Mouse (Mus musculus) MEL (cell line): Measurements from ENCODE around the gene Ubash3b. TPM values are rescaled to one million over a fixed set of nuclear protein-coding genes. Genes with fewer than 3 reads are reported as not detected.

Experiments used
- DNase-seq: peaks from one replicate; pipeline ENCODE4 v3.0.0; 2011; ENCODE audit warnings: low read depth, low spot score
- H3K27ac ChIP-seq: 2 replicates; pipeline ENCODE4 v1.5.1; 2012; ENCODE audit warnings: low read depth, mild to moderate bottlenecking, control low read depth, low read length, moderate library complexity; ENCODE audit not compliant: control insufficient read depth
- H3K27me3 ChIP-seq, 2 experiments: fragments of 150-350 bp in 1 of 2; sonication (generic) in 1 of 2; 2 replicates each; pipeline ENCODE4 v1.6.1; 2012; ENCODE audit warnings: low read length in 2 of 2, mild to moderate bottlenecking in 2 of 2, improper control_type of control experiment in 1 of 2, moderate library complexity in 1 of 2; ENCODE audit not compliant: insufficient read depth in 2 of 2, control insufficient read depth in 1 of 2
- H3K36me3 ChIP-seq, 2 experiments: 2 replicates each; pipeline ENCODE4 v1.6.1; 2012 to 2014; ENCODE audit warnings: low read length in 2 of 2, improper control_type of control experiment in 1 of 2, inconsistent platforms in 1 of 2, mild to moderate bottlenecking in 1 of 2; ENCODE audit not compliant: insufficient read depth in 2 of 2, control insufficient read depth in 1 of 2
- H3K4me1 ChIP-seq, 2 experiments: fragments of 150-350 bp in 1 of 2; sonication (generic) in 1 of 2; 2 replicates each; pipeline ENCODE4 v1.6.1; 2012; ENCODE audit warnings: low read length in 2 of 2, improper control_type of control experiment in 1 of 2, mild to moderate bottlenecking in 1 of 2; ENCODE audit not compliant: insufficient read depth in 2 of 2, control insufficient read depth in 1 of 2
- H3K4me3 ChIP-seq, 2 experiments: fragments of 150-350 bp in 1 of 2; sonication (generic) in 1 of 2; 2 replicates each; pipeline ENCODE4 v1.5.1; 2012; ENCODE audit warnings: low read depth in 2 of 2, low read length in 2 of 2, mild to moderate bottlenecking in 2 of 2, moderate library complexity in 2 of 2, control low read depth in 1 of 2, improper control_type of control experiment in 1 of 2; ENCODE audit not compliant: control insufficient read depth in 1 of 2, insufficient read depth in 1 of 2
- H3K79me2 ChIP-seq: 2 replicates; pipeline ENCODE4 v1.6.1; 2012; ENCODE audit warnings: mild to moderate bottlenecking, low read length, moderate library complexity; ENCODE audit not compliant: control insufficient read depth, poor library complexity, insufficient read depth
- H3K9ac ChIP-seq: 2 replicates; pipeline ENCODE4 v1.6.1; 2012; ENCODE audit warnings: low read depth, mild to moderate bottlenecking, control low read depth, low read length, moderate library complexity; ENCODE audit not compliant: control insufficient read depth, poor library complexity, severe bottlenecking
- H3K9me3 ChIP-seq: fragments of 150-350 bp; sonication (generic); replicated peaks from 2 replicates; pipeline ENCODE4 v1.6.1; 2012; ENCODE audit warnings: mild to moderate bottlenecking, low read length, improper control_type of control experiment, moderate library complexity; ENCODE audit not compliant: insufficient read depth
- CHD1 ChIP-seq: IDR thresholded peaks from 2 replicates; pipeline ENCODE4 v1.6.1; 2012; ENCODE audit warnings: low read depth, mild to moderate bottlenecking, inconsistent platforms, low read length, improper control_type of control experiment
- CHD2 ChIP-seq: IDR thresholded peaks from 2 replicates; pipeline ENCODE4 v1.6.1; 2011; ENCODE audit warnings: low read length, improper control_type of control experiment
- CTCF ChIP-seq, 3 experiments: IDR thresholded peaks in 2 of 3; conservative IDR thresholded peaks in 1 of 3; 2 replicates each; pipeline ENCODE4 v1.5.1; 2011 to 2012; ENCODE audit warnings: low read length in 3 of 3, low read depth in 2 of 3, mild to moderate bottlenecking in 2 of 3, improper control_type of control experiment in 1 of 3, inconsistent platforms in 1 of 3, mixed read lengths in 1 of 3, moderate library complexity in 1 of 3; ENCODE audit not compliant: control insufficient read depth in 1 of 3, insufficient read depth in 1 of 3, poor library complexity in 1 of 3, severe bottlenecking in 1 of 3
- GATA1 ChIP-seq: IDR thresholded peaks from 2 replicates; pipeline ENCODE4 v1.6.1; 2011; ENCODE audit warnings: low read depth, low read length, improper control_type of control experiment
- HCFC1 ChIP-seq: IDR thresholded peaks from 2 replicates; pipeline ENCODE4 v1.6.1; 2012; ENCODE audit warnings: low read depth, mild to moderate bottlenecking, inconsistent platforms, low read length, improper control_type of control experiment, moderate library complexity
- KAT2A ChIP-seq: conservative IDR thresholded peaks from 2 replicates; pipeline ENCODE4 v1.6.1; 2012; ENCODE audit warnings: low read depth, low read length, improper control_type of control experiment, inconsistent platforms
- MAZ ChIP-seq: IDR thresholded peaks from 2 replicates; pipeline ENCODE4 v1.6.1; 2012; ENCODE audit warnings: low read depth, mild to moderate bottlenecking, inconsistent platforms, low read length, improper control_type of control experiment
- MYB ChIP-seq: IDR thresholded peaks from 2 replicates; pipeline ENCODE4 v1.6.1; 2011; ENCODE audit warnings: mild to moderate bottlenecking, low read depth, low read length, improper control_type of control experiment
- MYC ChIP-seq: IDR thresholded peaks from 2 replicates; pipeline ENCODE4 v1.6.1; 2011; ENCODE audit warnings: low read depth, mild to moderate bottlenecking, low read length, improper control_type of control experiment, moderate library complexity
- NRF1 ChIP-seq: IDR thresholded peaks from 2 replicates; pipeline ENCODE4 v1.6.1; 2014; ENCODE audit warnings: low read depth, mild to moderate bottlenecking, inconsistent platforms, low read length, improper control_type of control experiment, moderate library complexity; ENCODE audit not compliant: poor library complexity, insufficient read depth, severe bottlenecking
- POLR2AphosphoS2 ChIP-seq: IDR thresholded peaks from 2 replicates; pipeline ENCODE4 v1.6.1; 2011; ENCODE audit warnings: low read length, improper control_type of control experiment
- POLR2AphosphoS5 ChIP-seq: IDR thresholded peaks from 2 replicates; pipeline ENCODE4 v1.6.1; 2012; ENCODE audit warnings: low read depth, borderline replicate concordance, mild to moderate bottlenecking, inconsistent platforms, low read length, moderate library complexity, mixed read lengths
- SMC3 ChIP-seq: IDR thresholded peaks from 2 replicates; pipeline ENCODE4 v1.6.1; 2011; ENCODE audit warnings: low read depth, low read length, improper control_type of control experiment
- TBP ChIP-seq: IDR thresholded peaks from 2 replicates; pipeline ENCODE4 v1.8.0; 2011; ENCODE audit warnings: low read depth, low read length, improper control_type of control experiment
- TCF12 ChIP-seq: IDR thresholded peaks from 2 replicates; pipeline ENCODE4 v1.6.1; 2014; ENCODE audit warnings: low read depth, mild to moderate bottlenecking, inconsistent platforms, low read length, improper control_type of control experiment, moderate library complexity
- UBTF ChIP-seq: IDR thresholded peaks from 2 replicates; pipeline ENCODE4 v1.6.1; 2012; ENCODE audit warnings: low read depth, mild to moderate bottlenecking, inconsistent platforms, low read length, improper control_type of control experiment, moderate library complexity, borderline replicate concordance; ENCODE audit not compliant: insufficient read depth
- ZC3H11A ChIP-seq: IDR thresholded peaks from 2 replicates; pipeline ENCODE4 v1.6.1; 2012; ENCODE audit warnings: low read depth, mild to moderate bottlenecking, inconsistent platforms, low read length, improper control_type of control experiment
- ZMIZ1 ChIP-seq: IDR thresholded peaks from 2 replicates; pipeline ENCODE4 v1.6.1; 2012; ENCODE audit warnings: low read depth, mild to moderate bottlenecking, inconsistent platforms, low read length, improper control_type of control experiment, moderate library complexity
- polyA plus RNA-seq, 2 experiments: library from polyadenylated mRNA; stranded (reverse) in 1 of 2; unstranded in 1 of 2; fragments of >175 nt in 1 of 2; fragments of >200 nt in 1 of 2; gene quantifications; 2 replicates each; pipeline versions ENCODE4 v1.2.1 to v1.2.4; 2012; ENCODE audit warnings: low replicate concordance in 2 of 2, low read depth in 1 of 2; ENCODE audit not compliant: insufficient read length in 2 of 2, insufficient read depth in 1 of 2, missing spikeins in 1 of 2
- total RNA-seq: library from RNA; depleted of rRNA; stranded (reverse); fragments of 300-350 nt; gene quantifications from 2 replicates; pipeline ENCODE4 v1.2.3, GENCODE M21; 2012

Gene Ubash3b
- total and polyA plus RNA-seq, 3 experiments, result 5.4 to 11.3 TPM; not detected in 1

DNA sequence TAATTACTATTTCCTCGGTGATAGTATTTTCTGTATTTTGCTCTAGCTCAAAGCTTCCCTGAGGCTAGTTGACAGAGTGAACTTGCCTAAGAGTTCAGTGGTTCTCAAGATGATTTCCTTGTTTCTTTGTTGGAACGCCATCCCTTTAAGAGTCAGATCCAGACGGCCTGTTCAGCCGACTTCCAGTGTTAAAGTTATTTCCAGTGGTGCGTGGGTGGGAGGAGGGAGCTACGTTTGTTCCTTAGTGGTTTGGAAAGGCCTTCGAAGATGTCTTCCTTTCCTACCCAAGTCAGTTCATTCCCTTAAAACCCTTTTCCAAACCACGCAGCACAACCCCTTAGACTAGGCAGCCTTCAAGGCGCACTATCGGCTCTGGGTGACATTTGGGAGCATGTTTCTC is 58.9 kb downstream of the Ubash3b start:
- DNase-seq, result no peak
- no peaks in the 10 kb centered on the region for H3K4me1 ChIP-seq
- no peaks in the 10 kb centered on the region; the same call in 1 of the 2 replicates for H3K79me2 ChIP-seq
- H3K36me3 ChIP-seq, result no peaks in the 10 kb centered on the region
- H3K9ac ChIP-seq, result no peak overlapping the region
- TF ChIP-seq KAT2A (no peak), HCFC1 (no peak), ZMIZ1 (no peak), TBP (no peak), MYB (no peak), ZC3H11A (no peak), GATA1 (no peak), POLR2AphosphoS2 (no peak), MAZ (no peak), CTCF (IDR thresholded peaks at IDR 0.05 in 2 of 3, conservative IDR thresholded peaks at IDR 0.05 in 1 of 3; ENCODE audit: control insufficient read depth in 1 of 3, insufficient read depth in 1 of 3, low read depth in 2 of 3, low read length in 3 of 3, poor library complexity in 1 of 3, severe bottlenecking in 1 of 3) (no peak), SMC3 (no peak), CHD1 (no peak), NRF1 (no peak), CHD2 (no peak), POLR2AphosphoS5 (no peak), TCF12 (no peak), MYC (no peak)
- H3K27me3 ChIP-seq, result no peaks in the 10 kb centered on the region
- no peak overlapping the region for H3K27ac ChIP-seq
- H3K4me3 ChIP-seq, result no peak overlapping the region
- no peaks in the 10 kb centered on the region for H3K9me3 ChIP-seq

DNA sequence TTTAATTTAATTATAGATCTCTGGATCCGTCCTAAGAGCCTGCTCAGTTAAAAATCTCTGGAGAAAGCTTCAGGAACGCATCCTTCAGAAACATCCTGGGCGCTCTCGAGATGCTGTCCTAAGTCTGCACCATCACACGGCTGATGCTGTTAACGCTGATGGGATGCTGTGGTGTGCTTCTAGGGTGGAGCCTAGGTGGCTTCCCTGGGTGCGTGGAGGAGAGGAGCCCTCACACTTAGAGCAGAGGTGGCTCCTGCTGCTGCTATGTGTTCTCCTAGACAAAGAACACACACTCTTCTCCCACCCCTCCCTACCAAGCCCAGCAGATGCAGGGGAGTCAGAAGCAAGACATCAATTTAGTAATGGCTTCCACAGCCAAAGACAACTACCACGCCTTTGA is 61.6 kb downstream of the Ubash3b start:
- no peak for DNase-seq
- H3K27ac ChIP-seq, result no peak overlapping the region
- no peaks in the 10 kb centered on the region for H3K36me3 ChIP-seq
- H3K9ac ChIP-seq, result no peak overlapping the region
- H3K4me1 ChIP-seq, result no peaks in the 10 kb centered on the region
- TF ChIP-seq UBTF, result no peak
- H3K9me3 ChIP-seq, result no peaks in the 10 kb centered on the region
- no peak overlapping the region for H3K4me3 ChIP-seq
- no peaks in the 10 kb centered on the region for H3K27me3 ChIP-seq
- no peaks in the 10 kb centered on the region for H3K79me2 ChIP-seq
